Mouse (Mus musculus) bone marrow, adult 2 months (tissue): Measurements from ENCODE around the gene Zdhhc23. TPM values are rescaled to one million over a fixed set of nuclear protein-coding genes. Genes with fewer than 3 reads are reported as not detected.
A peak's percentile ranks its signal among the peaks of the same experiment; 100 is the strongest.

Source experiments
- H3K27ac ChIP-seq: fragments of 200-500 bp; 2 replicates; pipeline ENCODE4 v1.5.1; 2012; ENCODE audit warnings: low read depth, mild to moderate bottlenecking, control low read depth, inconsistent platforms, low read length; ENCODE audit not compliant: control insufficient read depth, poor library complexity, insufficient read depth
- H3K4me1 ChIP-seq: fragments of 200-500 bp; 2 replicates; pipeline ENCODE4 v1.6.1; 2011; ENCODE audit warnings: low read length; ENCODE audit not compliant: control insufficient read depth, insufficient read depth
- H3K4me3 ChIP-seq: fragments of 200-500 bp; replicated peaks from 2 replicates; pipeline ENCODE3; 2011; ENCODE audit warnings: mild to moderate bottlenecking, low read depth, low read length, control low read depth; ENCODE audit not compliant: control insufficient read depth
- CTCF ChIP-seq: fragments of 200-500 bp; IDR thresholded peaks from 2 replicates; pipeline ENCODE4 v1.5.1; 2011; ENCODE audit warnings: low read length, control low read depth; ENCODE audit not compliant: control insufficient read depth, insufficient read depth
- POLR2A ChIP-seq: fragments of 200-500 bp; IDR thresholded peaks from 2 replicates; pipeline ENCODE4 v1.6.1; 2011; ENCODE audit warnings: low read depth, mild to moderate bottlenecking, control low read depth, low read length, borderline replicate concordance; ENCODE audit not compliant: control insufficient read depth
- WGBS: fragments of 180-500 bp; shearing (Covaris S2); methylation state at CpG from one replicate; pipeline ENCODE4 v1.1.7; 2018; 5-methylcytosine and 5-hydroxymethylcytosine counted together
- polyA plus RNA-seq: library from polyadenylated mRNA; stranded (reverse); fragments of >200 nt; gene quantifications from 2 replicates; pipeline ENCODE4 v1.2.4, GENCODE M21; 2011; ENCODE audit warnings: low replicate concordance; ENCODE audit not compliant: missing spikeins, insufficient read depth, insufficient read length

Gene Zdhhc23
- polyA plus RNA-seq: 0.92 and 1.5 TPM in 2 replicates

GRCm38 (mm10) chr16:43979328-43980109 is at the start of gene Zdhhc23:
TSS of gene Zdhhc23 (minus strand) at chr16:43979791.
- WGBS: 1% methylated on average over 98 of the region's 103 CpGs
- H3K27ac ChIP-seq: no peak within 1 kb of the TSS; the same call in 1 of the 2 replicates
- H3K4me3 ChIP-seq: peak within 1 kb of the TSS; percentile 67

DNA sequence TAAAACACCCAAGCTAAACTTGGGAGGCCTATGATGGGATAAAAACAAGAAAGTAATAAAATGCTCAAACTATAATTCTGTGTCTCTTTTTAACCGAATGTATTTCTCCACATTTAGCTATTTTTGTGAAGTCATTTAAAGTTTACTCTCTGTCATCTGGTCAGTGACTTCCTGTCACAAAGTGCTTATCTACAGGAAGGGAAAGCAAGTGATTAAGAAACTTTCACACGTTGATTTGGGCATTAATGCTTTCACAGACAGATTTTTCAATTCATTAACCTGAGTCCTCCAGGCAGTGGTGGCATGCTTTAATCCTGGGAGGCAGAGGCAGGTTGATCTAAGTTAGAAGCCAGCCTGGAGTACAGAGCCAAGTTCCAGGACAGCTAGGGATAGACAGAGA is 49.7 kb upstream of the Zdhhc23 start:
- H3K27ac ChIP-seq: no peak overlapping the region
- TF ChIP-seq CTCF: no peak
- TF ChIP-seq POLR2A: no peak
- 2% methylated on average over 2 of the region's 2 CpGs for WGBS

More at GRCm38 (mm10) chr16:43979328-43980109, at the start of gene Zdhhc23:
- H3K4me1 ChIP-seq: no peaks in the 10 kb centered on the region
- TF ChIP-seq CTCF (no peak), POLR2A (no peak)

DNA sequence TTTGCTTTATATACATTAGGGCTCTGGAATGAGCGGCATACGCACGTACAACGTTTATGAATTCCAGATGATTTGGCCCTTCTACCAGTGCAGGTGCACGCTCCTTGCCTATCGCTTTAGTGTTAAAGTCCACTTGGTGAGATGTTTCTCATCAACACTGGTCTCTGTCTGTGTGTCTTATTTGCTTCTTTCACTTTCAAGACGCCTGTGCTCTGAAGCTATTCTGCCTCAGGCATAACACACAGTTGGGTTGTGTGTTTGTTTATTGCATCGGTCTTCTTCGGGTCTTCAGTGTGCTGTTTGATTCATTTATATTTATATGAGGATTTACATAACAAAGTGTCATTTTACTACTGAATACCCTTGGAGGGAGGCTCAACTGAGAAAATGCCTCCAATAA is 47.2 kb upstream of the Zdhhc23 start:
- H3K27ac ChIP-seq: no peak overlapping the region
- no peaks in the 10 kb centered on the region; the same call in 1 of the 2 replicates for H3K4me1 ChIP-seq
- WGBS: 82% methylated on average over 9 of the region's 9 CpGs
- no peak overlapping the region for H3K4me3 ChIP-seq
- no peak for TF ChIP-seq POLR2A
- TF ChIP-seq CTCF: no peak

More for the DNA sequence above, 49.7 kb upstream of the Zdhhc23 start:
- Histone ChIP-seq H3K4me1 (no peaks in the 10 kb centered on the region; the same call in 1 of the 2 replicates), H3K4me3 (no peak overlapping the region)

- Histone ChIP-seq H3K27ac (no peak overlapping the region), H3K4me3 (no peak overlapping the region), H3K4me1 (no peaks in the 10 kb centered on the region; the same call in 1 of the 2 replicates)
- TF ChIP-seq POLR2A (no peak), CTCF (no peak)
- WGBS: 20% methylated on average over 6 of the region's 6 CpGs
Measured at GRCm38 (mm10) chr16:44026210-44026609, 46.6 kb upstream of the Zdhhc23 start.

DNA sequence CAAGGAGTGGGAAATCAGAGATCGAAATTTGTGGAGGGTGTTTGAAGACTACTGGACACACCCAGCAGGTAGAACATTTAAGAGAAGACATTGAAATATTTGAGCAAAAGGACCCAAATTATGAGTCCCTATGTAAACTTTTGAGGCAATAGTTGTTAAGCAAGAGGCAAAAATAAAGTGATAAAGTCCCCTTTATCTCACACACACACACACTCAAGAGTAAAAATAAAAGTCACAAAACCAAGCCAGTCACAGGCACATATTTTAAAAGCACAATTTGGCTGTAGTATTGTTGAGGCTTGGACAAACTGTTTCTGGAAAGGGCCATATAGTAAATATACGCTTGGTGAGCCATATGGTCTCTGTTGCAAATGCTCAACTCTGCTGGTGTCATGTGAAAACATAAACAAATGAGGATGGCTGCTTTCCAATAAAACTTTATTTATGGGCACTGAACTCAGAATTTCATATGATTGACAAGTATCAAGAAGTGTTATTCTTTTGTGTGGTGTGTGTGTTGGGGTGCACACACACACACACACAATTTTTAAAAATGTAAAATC is 39.5 kb upstream of the Zdhhc23 start:
- H3K4me1 ChIP-seq: peaks cover 1% of the 10 kb centered on the region; the same call in 1 of the 2 replicates
- H3K27ac ChIP-seq: no peak overlapping the region
- no peak overlapping the region for H3K4me3 ChIP-seq
- WGBS: 53% methylated on average over 2 of the region's 2 CpGs
- TF ChIP-seq POLR2A: no peak
- no peak for TF ChIP-seq CTCF

DNA sequence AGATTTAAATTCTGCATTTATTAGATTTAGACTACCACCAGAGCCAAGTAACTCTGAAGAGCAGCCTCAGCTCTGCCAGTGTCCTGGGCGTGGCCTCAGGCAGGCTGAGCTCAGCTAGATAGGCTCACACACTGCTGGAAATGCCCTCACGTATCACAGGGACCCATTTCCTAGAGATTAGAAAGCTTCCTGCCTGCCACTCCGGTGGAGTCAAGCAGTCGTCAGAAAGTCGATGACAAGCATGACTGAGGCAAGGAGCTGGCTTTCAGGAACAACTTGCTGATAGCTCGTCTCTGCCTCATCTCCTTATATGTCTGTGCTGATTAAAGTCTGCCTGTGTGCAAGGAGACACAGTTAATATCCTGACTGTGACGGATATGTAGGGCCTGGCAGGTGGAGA is 38.8 kb upstream of the Zdhhc23 start:
- H3K27ac ChIP-seq: peak overlapping the region; percentile 69; the same call in 1 of the 2 replicates
- H3K4me3 ChIP-seq: no peak overlapping the region
- H3K4me1 ChIP-seq: peaks cover 1% of the 10 kb centered on the region; the same call in 1 of the 2 replicates
- WGBS: 19% methylated on average over 7 of the region's 7 CpGs
- TF ChIP-seq POLR2A: no peak
- no peak for TF ChIP-seq CTCF

- WGBS: 75% methylated on average over 4 of the region's 4 CpGs
- Histone ChIP-seq H3K4me1 (peaks cover 1% of the 10 kb centered on the region; the same call in 1 of the 2 replicates), H3K4me3 (no peak overlapping the region), H3K27ac (no peak overlapping the region)
- TF ChIP-seq CTCF (no peak), POLR2A (no peak)
Measured at GRCm38 (mm10) chr16:44017707-44018106, 38.1 kb upstream of the Zdhhc23 start.

DNA sequence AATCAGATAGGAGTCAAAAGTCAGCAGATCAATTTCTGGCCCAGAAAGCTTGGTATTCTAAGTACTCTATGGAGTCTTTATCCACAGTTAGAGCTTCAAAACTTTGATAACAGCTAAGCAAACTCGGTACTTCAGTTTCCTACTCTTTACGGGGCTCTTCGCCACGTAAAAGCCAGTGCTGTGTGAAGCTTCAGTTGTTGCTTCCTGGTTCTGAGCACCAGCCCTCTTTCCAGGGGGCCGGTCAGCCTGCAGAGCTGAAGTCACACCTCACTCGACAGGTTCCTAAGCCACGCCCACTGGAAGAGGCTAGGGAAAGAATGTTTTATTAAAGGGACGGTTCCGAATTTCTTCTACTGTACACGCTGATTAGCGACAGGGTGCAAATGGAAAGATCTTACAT is 36.6 kb upstream of the Zdhhc23 start:
- H3K27ac ChIP-seq: no peak overlapping the region
- peak overlapping the region; percentile 39 for H3K4me3 ChIP-seq
- 2% methylated on average over 11 of the region's 11 CpGs for WGBS
- TF ChIP-seq POLR2A: no peak
- no peak for TF ChIP-seq CTCF
- peaks cover 1% of the 10 kb centered on the region; the same call in 1 of the 2 replicates for H3K4me1 ChIP-seq
